Mouse (Mus musculus) common myeloid progenitor, adult 5-6 weeks (primary cell): ENCODE measurements around the gene D930020B18Rik. TPM values are rescaled to one million over a fixed set of nuclear protein-coding genes. Genes with fewer than 3 reads are reported as not detected.
A peak's percentile ranks its signal among the peaks of the same experiment; 100 is the strongest.

Source experiments
- ATAC-seq: replicated peaks from 2 replicates; pipeline ENCODE4 v1.8.0; 2016; ENCODE audit warnings: low read depth, mild to moderate bottlenecking, moderate TSS enrichment, inconsistent platforms; ENCODE audit not compliant: poor library complexity, severe bottlenecking
- total RNA-seq: library from RNA; stranded (forward); fragments of 200-1000, 187-1606 nt; gene quantifications from 2 replicates; pipeline ENCODE4 v1.2.3, GENCODE M21; 2017

Gene D930020B18Rik
- 0.05 TPM in 1 of 2 replicates, not detected in the other for total RNA-seq

GRCm38 (mm10) chr10:121641272-121642053 lies at the start of gene D930020B18Rik:
D930020B18Rik (plus strand) TSS chr10:121641588.
- peak; percentile 42 for ATAC-seq

DNA sequence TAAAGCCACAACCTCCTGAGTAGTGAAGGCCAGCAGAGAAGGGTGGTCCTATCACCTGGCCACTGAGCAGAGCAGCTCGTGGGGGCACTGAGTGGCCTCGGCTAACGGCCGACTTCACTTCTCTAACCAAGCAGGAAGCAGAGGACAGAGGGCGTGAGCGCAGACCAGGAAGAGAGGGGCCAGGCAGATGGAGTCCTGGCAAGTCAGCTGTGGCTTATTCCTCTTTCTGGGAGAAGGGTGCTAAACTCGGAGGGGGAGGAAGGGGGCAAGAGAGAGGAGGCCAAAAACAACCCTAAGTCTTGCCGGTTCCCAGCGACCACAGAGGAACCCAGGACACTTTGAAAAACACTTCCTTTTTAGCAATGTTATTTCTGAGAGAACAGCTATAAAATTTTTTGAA lies 44.8 kb upstream of the D930020B18Rik start:
- peak; percentile 98 for ATAC-seq

DNA sequence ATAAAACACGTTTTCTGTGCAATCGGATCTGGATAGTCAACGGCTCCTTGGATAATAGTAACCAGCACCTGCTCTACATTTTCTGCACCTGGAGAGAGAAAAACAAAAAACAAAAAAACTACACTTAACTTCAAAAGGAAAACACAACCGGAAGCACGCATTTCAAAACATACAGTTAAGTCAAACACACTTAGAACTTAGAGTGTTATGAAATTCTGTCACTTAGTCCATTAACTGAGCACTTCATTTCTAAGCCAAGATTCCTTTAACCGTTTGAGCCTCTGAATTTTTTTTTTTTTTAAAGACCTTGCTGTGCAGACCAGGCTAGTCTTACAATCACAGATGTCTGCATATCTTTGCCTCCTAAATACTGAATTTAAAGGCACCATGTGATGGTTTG lies 40.1 kb upstream of the D930020B18Rik start:
- no peak for ATAC-seq

- ATAC-seq = no peak
Observed at GRCm38 (mm10) chr10:121603556-121603955, 37.8 kb upstream of the D930020B18Rik start.

- no peak for ATAC-seq
Observed at GRCm38 (mm10) chr10:121604632-121605344, 36.6 kb upstream of the D930020B18Rik start.

DNA sequence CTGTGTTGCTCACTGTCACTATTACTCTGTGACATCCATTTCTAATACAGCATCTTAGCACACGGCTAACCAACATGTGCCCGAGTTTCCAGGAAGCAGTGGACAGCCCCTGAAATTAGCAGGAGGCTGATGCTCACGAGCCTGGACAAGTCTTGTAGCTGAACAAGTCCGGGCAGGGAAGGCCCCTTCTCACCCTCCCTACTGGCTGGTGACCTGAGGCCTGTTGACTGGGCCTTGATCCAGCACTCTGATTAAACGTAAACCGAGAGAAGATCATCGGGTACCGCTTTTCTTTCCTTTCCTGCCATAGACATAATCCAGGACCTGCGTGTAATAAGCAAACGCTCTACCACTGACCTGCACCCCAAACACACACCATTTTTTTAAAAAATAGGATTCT lies 33.2 kb upstream of the D930020B18Rik start:
- no peak for ATAC-seq

DNA sequence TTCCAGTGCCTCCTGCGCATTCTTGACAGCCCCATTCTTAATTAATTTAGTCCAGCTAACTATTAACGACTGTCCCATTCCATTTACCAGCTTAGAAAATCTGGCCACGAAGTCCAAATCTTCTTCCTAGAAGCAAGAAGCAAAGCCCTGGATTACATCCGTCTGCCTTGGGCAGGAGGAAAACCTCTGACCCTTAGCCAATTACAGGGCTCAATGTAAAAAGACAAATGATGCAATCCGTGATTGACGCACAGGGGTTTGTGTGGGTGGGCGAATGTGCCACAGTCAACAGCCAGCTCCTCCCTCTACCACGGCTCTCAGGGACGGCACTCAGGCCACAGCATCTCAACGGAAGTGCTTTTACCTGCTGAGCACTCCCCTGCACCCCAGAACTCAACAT lies 29.8 kb upstream of the D930020B18Rik start:
- ATAC-seq = no peak

GRCm38 (mm10) chr10:121612448-121612847 lies 28.9 kb upstream of the D930020B18Rik start:
- ATAC-seq = no peak

DNA sequence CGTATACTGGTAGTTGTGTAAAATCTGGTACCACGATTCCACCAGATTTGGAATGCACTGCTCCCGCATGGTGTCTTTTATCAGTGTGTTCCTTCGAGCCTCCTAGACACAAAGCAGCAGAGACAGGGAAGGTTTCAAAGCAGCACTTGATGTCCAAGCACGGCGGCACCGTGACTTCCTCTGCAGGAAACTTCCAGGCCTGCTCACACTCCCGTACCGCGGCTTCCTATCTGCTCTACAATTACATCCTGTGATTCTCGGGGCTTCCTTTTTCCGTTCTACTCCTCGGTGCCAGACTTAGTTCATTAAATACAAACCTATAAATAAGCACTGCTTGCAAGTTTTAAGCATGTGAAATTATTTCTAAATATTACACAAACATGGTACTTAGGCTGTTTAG lies 27.8 kb upstream of the D930020B18Rik start:
- ATAC-seq = peak; percentile 60

DNA sequence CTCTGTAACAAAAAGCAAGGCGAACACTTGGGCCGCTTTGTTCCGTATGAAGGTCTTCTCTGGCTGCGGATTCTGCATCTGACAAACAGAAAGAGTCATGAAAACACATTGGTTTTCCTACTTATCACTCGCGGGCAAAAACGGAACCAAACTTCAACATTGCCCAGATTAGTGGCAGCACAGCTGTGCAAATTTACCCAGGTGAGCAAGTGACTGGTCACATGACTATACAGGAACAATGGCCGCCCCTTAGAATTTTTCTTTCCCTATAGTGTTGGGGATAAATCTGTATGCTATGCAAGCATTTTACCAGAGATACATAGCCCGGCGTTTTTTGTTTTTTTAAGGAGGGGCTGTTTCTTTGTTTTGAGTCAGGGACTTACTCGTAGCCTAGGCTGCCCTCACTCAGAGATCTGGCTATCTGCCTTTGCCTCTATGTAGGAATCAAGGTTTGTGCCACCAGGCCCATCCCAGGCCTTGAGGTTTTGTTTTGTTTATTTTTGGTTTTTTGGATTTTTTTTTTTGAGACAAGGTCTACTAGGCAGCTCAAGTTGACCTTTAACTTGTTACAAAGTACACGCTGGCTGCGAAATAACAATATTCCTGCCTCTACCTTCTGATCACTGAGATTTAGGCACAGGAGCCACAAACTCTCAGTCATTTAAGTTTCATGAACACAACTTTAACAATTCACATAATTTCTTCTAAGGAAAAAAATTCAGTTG lies 26.1 kb upstream of the D930020B18Rik start:
- ATAC-seq = no peak

- ATAC-seq = no peak
Observed at GRCm38 (mm10) chr10:121615935-121616334, 25.5 kb upstream of the D930020B18Rik start.

DNA sequence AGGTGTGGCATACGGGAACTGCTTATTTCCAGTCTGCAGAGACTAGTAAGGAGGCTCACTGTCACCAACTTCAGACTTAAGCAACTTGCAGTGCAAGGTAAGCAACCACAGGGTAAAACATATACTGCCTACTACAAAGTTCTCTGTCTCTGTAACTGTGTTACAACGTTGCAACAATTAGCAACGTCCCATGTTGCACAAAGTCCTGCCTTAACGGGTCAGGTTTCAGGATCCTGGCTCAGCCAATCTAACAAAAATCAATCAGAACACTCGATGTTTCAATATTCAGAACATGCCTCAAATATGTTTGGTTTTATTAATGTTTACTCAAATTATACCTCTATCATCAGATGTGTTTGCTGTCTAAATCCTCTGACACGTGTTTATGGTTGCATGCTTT lies 19.0 kb upstream of the D930020B18Rik start:
- ATAC-seq = no peak

DNA sequence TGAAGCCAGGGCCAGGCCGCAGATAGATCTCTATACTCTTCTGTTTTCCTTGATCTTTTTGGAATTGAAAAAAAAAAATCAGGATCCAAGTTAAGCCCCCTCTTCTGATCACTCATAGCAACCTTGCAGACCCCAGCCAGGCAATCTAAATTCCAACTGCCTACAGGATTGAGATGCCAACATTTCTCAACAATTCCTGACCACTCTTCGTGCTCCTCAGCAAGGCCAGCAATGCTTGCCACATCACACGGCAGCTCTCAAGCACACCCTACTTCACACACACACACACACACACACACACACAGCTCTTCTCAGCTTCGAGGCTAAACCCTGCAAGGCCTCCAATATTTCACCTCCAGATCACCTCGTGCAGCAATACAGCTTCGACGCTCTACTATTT lies 17.7 kb upstream of the D930020B18Rik start:
- ATAC-seq = no peak

DNA sequence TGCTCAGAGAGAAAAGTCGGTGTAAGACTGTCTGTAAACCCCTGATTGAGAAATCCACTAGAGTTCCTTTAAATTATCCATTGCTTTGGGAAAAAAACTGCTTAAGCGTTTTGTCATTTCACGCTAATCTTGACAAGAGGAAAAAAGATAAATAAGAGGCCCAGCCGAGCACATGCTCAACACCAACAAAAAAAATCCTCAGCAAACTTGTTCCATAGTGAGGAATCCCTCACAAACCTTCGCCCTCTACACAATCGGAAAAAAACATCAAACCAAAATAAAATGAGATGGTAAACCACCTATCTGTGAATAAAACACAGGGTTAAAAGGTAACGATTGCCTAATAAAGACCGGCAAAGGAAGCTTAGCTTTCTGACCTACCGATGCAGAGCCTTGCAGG lies 16.4 kb upstream of the D930020B18Rik start:
- no peak for ATAC-seq

DNA sequence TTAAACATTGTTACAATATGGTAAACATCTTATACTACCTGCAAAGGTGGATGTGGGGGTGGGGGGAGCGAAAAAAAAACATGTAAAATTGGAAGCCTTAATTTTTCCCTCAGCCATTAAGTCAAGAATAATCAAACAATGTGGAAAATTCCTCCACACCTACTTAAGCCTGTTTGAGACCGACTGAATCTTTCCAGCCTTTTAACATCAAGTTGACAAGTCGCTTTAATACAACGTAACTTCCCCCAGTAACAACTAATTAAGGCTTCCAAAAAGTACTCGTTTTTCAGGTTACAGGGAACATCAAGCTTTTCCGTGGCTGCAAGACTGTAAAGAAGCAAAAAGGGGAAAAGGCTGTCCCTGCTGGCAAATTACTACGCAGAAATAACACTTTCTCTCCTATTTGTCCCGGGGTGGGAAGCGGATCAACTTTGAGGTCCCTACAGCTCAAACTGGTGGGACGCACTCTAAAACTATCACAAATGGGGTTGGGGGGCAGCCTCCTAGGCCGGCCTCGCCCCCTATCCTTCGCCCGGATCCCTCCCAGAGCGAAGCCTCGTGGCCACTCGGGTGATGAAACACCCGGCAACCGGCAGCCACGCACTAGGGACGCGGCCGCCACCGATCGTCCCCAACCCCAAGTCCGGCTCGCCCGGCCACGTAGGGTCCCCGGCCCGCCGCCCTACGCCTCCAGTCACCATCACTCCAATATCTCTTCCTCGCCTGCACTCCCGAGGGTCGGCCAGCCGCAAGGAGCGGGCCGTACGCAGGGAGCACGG lies 15.8 kb upstream of the D930020B18Rik start:
- ATAC-seq = peak; percentile 27

- ATAC-seq = peak; percentile 96
Observed at GRCm38 (mm10) chr10:121626186-121626882, 15.1 kb upstream of the D930020B18Rik start, which contains the start of gene Xpot. Xpot (minus strand) TSS chr10:121626332.

- ATAC-seq = no peak
Observed at GRCm38 (mm10) chr10:121627216-121627852, 14.1 kb upstream of the D930020B18Rik start.

DNA sequence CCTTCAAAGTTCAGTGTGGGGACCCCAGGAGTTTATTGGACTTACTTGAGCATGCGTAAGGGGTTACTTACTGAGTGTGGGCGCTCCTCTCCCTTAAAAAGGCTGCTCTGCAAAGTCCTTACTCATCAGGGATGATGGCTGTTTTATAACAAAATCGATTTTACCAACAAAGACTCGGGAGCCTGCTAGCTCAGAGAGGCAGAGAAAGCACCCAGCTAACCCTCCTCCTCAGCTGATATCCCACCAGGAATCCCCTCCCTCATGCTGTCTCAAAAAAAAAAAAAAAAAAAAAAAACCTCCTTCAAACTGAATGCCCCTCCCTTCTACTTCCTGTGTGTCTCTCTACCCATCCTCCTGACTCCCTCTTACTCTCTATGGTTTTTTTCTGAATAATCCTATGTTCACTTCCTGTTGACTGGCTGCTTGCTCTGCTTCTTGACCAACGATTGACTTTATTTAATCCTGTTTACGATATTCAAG lies 12.8 kb upstream of the D930020B18Rik start:
- ATAC-seq = no peak

DNA sequence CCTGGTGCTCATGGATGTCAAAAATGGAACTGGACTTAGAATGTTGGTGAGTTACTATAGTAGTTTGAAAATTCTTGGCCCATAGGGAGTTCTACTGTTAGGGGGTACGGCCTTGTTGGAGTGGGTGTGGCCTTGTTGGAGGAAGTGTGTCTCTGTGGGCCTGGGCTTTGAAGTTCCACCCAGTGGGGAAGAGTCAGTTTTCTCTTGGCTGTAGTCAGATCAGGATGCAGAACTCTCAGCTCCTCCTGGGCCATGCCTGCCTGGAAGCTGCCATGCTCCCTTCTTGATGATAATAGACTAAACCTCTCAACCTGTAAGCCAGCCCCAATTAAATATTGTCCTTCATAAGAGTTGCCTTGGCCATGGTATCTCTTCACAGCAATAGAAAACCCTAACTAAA lies 7.2 kb upstream of the D930020B18Rik start:
- peak; percentile 65 for ATAC-seq
